Mouse (Mus musculus): Measurements from ENCODE around the gene Sdhaf2. TPM values are rescaled to one million over a fixed set of nuclear protein-coding genes. Genes with fewer than 3 reads are reported as not detected.

Gene Sdhaf2
- polyA plus RNA-seq, 1 experiment from 2014 or later = 55.3 TPM

DNA sequence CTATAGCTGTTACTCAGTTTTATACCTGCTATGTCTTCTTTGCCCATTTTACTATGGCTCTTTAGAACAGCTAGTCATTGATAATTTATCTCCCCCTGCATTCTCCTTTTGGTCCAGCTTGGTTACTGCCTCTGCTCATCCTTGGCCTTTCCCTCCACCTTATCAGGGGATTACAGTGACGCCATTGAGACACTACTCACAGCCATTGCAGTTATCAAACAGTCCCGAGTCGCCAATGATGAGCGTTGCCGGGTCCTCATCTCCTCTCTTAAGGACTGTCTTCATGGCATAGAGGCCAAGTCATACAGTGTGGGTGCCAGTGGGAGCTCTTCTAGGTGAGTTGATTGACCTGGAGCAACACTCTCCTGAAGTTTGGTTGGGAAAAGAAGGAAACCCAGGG lies 13.5 kb upstream of the Sdhaf2 start:
- Histone ChIP-seq H3K4me3 (replicated peaks) (no peak overlapping the region), H3K4me2 (no peak overlapping the region), H3K27me3 (replicated peaks) (no peaks in the 10 kb centered on the region), H3K27ac (no peak overlapping the region), H3K36me3 (peaks cover 61% of the 10 kb centered on the region), H3K9ac (no peak overlapping the region), H3K9me3 (no peaks in the 10 kb centered on the region), H3K4me1 (no peaks in the 10 kb centered on the region)
- no peak for ATAC-seq (ENCODE audit: insufficient read depth, low FRiP score, low read depth)
- WGBS = 91% methylated on average over 5 of the region's 5 CpGs

DNA sequence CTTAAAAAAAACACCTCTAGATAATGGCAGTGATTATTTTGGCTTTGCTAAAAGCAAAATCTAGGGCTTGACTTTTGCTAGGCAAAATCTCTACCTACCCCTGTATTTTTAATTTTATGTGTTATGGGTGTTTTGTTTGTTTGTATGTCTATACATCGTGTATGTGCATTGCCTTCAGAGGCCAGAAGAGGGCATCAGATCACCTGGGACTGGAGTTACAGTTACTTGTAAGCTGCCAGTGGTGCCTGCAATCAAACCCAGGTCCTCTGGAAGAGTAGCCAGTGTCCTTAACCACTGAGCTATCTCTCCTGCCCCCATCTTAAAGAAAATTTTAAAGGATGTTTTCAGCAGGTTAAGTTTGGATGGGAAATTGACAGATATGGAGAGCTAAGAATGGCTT lies 4.1 kb upstream of the Sdhaf2 start:
- no peaks in the 10 kb centered on the region for H3K9me3 ChIP-seq
- no peak overlapping the region for H3K4me2 ChIP-seq
- WGBS = 95% methylated on average over 1 of the region's 1 CpGs
- H3K36me3 ChIP-seq = peaks cover 37% of the 10 kb centered on the region
- no peaks in the 10 kb centered on the region for H3K27me3 ChIP-seq (replicated peaks)
- H3K27ac ChIP-seq = no peak overlapping the region
- no peak overlapping the region for H3K9ac ChIP-seq
- H3K4me1 ChIP-seq = peaks cover 15% of the 10 kb centered on the region
- ATAC-seq (ENCODE audit: insufficient read depth, low FRiP score, low read depth) = no peak
- H3K4me3 ChIP-seq (replicated peaks) = no peak overlapping the region

DNA sequence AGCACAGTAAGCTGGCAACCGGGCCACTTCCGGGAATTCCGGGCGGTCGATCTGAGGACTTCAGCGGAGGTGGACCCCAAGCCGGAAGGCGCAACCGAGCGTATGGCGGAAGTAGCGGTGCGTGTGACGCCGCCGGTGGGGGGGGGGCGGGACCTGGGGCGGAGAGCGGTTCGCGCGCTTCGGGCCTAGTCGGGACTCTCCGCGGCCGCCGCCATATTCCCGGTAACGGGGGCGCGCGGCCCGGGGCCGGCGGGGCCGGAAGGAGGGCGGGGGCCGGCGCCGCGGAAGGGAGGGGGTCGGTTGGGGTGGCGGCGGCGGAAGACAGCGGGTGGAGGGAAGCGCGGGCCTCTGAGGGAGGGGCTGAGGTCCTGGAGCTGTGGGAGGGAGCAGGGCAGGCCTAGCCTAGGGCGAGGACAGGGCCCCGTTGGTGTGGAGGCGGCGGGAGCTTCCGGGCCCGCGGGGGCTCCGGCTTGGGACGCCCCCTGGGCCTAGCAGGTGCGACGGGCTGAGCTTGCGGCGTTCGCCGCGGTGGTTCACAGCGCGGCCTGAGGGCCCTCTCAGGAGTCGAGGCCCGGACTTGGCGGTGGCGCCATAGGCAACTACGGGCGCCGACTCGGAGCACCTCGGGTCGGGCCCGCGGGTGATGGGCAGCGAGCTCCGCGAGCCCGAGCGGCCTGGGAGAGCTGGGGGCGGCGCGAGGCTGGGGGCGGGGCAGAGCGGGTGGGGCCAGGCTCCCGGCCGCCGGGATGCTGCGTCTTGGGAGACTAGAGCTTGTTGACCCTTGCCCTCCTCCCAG lies 638 bp downstream of the Sdhaf2 start, which contains the start of gene Cpsf7:
Cpsf7 (plus strand) TSS at position 161 of the 796 bp plus-strand sequence.
- under 1% methylated on average over 88 of the region's 93 CpGs for WGBS
- peak; percentile 92 for ATAC-seq (ENCODE audit: insufficient read depth, low FRiP score, low read depth)
- peak within 1 kb of the TSS; percentile 97 for H3K27ac ChIP-seq

DNA sequence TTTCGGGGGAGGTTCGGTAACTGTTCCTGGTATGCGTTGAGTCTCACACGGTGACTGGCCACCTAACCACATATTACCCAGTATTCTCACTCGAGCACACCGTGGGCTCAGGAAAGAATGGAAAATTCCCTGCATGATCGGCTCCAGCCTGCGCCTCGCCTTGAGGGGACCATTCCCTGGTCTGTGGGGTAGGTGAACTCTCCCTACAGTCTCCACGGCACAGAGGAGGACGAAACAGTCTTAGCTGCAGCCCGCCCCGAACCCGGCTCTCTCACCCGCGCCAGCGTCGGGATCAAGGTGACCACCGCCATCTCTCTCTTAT lies 1.2 kb downstream of the Sdhaf2 start:
- under 1% methylated on average over 19 of the region's 19 CpGs for WGBS

More for the DNA sequence above, 638 bp downstream of the Sdhaf2 start, which contains the start of gene Cpsf7:
- H3K27me3 ChIP-seq (replicated peaks) = no peaks in the 10 kb centered on the region
- H3K4me1 ChIP-seq = peaks cover 18% of the 10 kb centered on the region
- H3K36me3 ChIP-seq = peaks cover 10% of the 10 kb centered on the region
- H3K4me3 ChIP-seq (replicated peaks) = peak within 1 kb of the TSS; percentile 86
- peak within 1 kb of the TSS; percentile 82 for H3K9ac ChIP-seq
- H3K9me3 ChIP-seq = no peaks in the 10 kb centered on the region
- peak within 1 kb of the TSS; percentile 64 for H3K4me2 ChIP-seq

DNA sequence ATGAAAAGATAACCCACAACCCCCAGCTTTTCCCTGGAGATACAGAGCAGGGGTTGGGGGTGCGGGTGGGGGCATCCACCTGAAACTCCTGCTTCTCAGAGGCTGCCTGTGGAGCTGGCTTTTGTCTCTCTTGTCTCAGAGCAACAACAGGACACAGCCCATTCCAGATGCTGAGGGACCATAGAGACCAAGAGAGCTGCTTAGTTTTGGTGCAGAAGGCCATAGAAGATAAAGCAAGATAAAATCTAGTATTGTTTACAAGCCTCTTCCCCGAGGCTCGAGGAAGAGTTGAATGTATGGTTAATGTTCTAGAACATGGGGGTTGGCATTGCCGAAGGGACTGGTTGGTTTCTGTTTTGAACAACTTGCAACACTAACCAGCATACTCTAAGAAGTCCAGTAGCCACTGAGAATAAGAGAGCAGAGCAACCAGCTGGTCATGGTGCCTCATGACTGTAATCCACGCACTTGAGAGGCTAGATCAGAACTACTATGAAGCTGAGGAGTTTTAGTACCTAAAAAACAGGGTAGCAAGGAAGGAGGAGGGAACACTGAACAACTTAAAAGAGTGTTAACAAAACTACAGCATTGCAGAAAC lies 2.4 kb downstream of the Sdhaf2 start:
- 70% methylated on average over 5 of the region's 5 CpGs for WGBS
- ATAC-seq (ENCODE audit: insufficient read depth, low FRiP score, low read depth) = no peak
- Histone ChIP-seq H3K27ac (no peak overlapping the region), H3K36me3 (peaks cover 6% of the 10 kb centered on the region; the same call in 1 of the 2 replicates), H3K9me3 (no peaks in the 10 kb centered on the region), H3K27me3 (replicated peaks) (no peaks in the 10 kb centered on the region), H3K9ac (no peak overlapping the region), H3K4me3 (replicated peaks) (no peak overlapping the region), H3K4me2 (peak overlapping the region; percentile 64; the same call in 1 of the 2 replicates), H3K4me1 (peaks cover 18% of the 10 kb centered on the region)

More for the DNA sequence above, 1.2 kb downstream of the Sdhaf2 start:
- Histone ChIP-seq H3K27ac (peak overlapping the region; percentile 97), H3K4me1 (peaks cover 18% of the 10 kb centered on the region), H3K27me3 (replicated peaks) (no peaks in the 10 kb centered on the region), H3K36me3 (peaks cover 6% of the 10 kb centered on the region; the same call in 1 of the 2 replicates), H3K4me3 (replicated peaks) (peak overlapping the region; percentile 86), H3K4me2 (peak overlapping the region; percentile 64), H3K9me3 (no peaks in the 10 kb centered on the region), H3K9ac (peak overlapping the region; percentile 52)
- ATAC-seq (ENCODE audit: insufficient read depth, low FRiP score, low read depth) = no peak

DNA sequence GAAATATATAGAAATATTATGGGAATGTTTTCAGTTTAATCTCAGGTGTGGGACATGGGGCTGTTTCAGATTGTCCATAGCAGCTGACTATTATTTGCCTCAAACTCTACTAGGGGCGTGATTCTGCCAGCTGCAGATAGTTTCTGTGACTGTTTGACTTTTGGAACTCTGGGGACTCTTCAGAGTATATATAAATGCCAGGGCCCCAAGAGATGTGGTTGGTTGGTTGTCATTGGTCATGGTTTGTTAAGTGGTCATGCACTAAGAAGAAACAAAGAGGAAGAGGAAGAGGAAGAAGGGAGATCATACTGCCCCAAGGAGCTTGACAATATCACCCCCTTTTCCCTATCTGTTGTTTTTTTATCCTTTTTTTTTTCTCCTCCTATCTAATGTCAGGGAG lies 4.0 kb downstream of the Sdhaf2 start:
- WGBS = 73% methylated on average over 1 of the region's 1 CpGs
- no peak overlapping the region for H3K4me3 ChIP-seq (replicated peaks)
- peaks cover 3% of the 10 kb centered on the region for H3K36me3 ChIP-seq
- no peak overlapping the region for H3K9ac ChIP-seq
- peaks cover 14% of the 10 kb centered on the region for H3K4me1 ChIP-seq
- H3K9me3 ChIP-seq = no peaks in the 10 kb centered on the region
- no peak overlapping the region for H3K4me2 ChIP-seq
- ATAC-seq (ENCODE audit: insufficient read depth, low FRiP score, low read depth) = no peak
- no peaks in the 10 kb centered on the region for H3K27me3 ChIP-seq (replicated peaks)
- H3K27ac ChIP-seq = no peak overlapping the region

DNA sequence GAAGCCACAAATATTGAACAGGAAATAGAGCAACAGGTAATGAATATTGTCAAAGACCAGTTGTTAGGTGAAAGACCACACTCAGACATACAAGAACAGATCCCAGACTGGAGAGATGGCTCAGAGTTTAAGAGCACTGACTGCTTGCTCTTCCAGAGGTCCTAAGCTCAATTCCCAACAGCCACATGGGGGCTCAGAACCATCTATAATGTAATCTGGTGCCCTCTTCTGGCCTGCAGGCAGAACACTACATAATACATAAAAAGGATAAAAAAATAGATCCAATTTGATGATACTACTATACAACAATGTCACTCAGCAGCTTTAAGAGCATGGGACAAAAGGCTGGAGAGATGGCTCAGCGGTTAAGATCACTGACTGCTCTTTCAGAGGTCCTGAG lies 5.6 kb downstream of the Sdhaf2 start:
- WGBS = 56% methylated on average over 1 of the region's 1 CpGs
- H3K27ac ChIP-seq = no peak overlapping the region
- H3K27me3 ChIP-seq (replicated peaks) = no peaks in the 10 kb centered on the region
- H3K4me1 ChIP-seq = peaks cover 4% of the 10 kb centered on the region; the same call in 1 of the 2 replicates
- no peak overlapping the region for H3K4me3 ChIP-seq (replicated peaks)
- no peaks in the 10 kb centered on the region for H3K9me3 ChIP-seq
- no peak for ATAC-seq (ENCODE audit: insufficient read depth, low FRiP score, low read depth)
- H3K9ac ChIP-seq = no peak overlapping the region
- H3K36me3 ChIP-seq = peaks cover 11% of the 10 kb centered on the region
- no peak overlapping the region for H3K4me2 ChIP-seq

DNA sequence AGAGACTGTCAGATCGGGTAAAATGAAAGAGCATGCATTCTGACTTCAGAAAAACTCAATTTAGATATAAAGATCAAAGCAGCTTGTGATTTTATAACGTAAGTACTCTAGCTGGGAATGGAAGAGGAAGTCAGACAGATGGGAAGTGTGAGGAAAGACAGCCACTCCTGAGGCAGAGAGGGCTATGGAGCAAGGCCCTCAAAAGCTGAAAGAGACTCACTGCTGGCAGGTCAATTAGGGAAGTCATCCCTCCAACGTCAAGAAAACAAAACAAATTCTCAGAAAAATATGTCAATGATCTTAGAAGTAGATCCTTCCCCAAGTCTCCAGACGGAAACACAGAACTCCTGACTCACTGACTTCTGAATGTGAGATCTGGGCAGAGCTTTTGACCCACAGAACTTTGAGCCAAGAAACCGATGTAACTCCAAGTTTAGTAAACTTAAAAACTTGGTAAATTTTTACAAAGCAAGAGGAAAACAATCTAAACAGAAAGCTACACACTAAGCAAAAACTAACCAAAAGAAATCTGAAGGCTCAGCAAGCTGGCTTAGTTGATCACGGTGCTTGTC lies 15.1 kb downstream of the Sdhaf2 start:
- no peak overlapping the region for H3K9ac ChIP-seq
- no peaks in the 10 kb centered on the region for H3K4me1 ChIP-seq
- WGBS = 70% methylated on average over 6 of the region's 6 CpGs
- peaks cover 10% of the 10 kb centered on the region; the same call in 1 of the 2 replicates for H3K36me3 ChIP-seq
- no peak overlapping the region for H3K27ac ChIP-seq
- H3K9me3 ChIP-seq = no peaks in the 10 kb centered on the region
- no peaks in the 10 kb centered on the region for H3K27me3 ChIP-seq (replicated peaks)
- ATAC-seq (ENCODE audit: insufficient read depth, low FRiP score, low read depth) = no peak
- no peak overlapping the region for H3K4me3 ChIP-seq (replicated peaks)
- no peak overlapping the region for H3K4me2 ChIP-seq

DNA sequence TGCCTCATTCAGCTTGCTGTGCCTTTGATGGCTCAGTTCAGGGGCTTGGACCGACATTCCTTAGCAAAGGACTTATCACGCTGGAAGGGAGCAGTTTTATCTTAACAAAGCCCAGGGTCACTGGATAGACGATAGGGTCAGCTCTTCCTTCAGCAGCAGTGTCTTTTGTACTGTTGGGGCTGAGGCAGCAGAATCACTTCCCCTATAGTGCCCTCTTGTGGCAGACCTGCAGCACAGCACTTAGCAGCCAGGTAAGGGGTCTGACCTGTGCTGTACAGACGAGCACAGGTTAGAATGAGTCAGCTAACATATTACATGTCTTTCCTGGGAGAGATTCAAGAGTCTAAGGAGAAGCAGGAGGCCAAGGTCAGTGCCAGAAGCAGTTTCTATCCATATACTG lies 23.4 kb downstream of the Sdhaf2 start:
- Histone ChIP-seq H3K27me3 (replicated peaks) (no peaks in the 10 kb centered on the region), H3K4me2 (no peak overlapping the region), H3K36me3 (peaks cover 15% of the 10 kb centered on the region), H3K9me3 (no peaks in the 10 kb centered on the region), H3K4me1 (no peaks in the 10 kb centered on the region), H3K4me3 (replicated peaks) (no peak overlapping the region), H3K27ac (no peak overlapping the region), H3K9ac (no peak overlapping the region)
- WGBS = 3% methylated on average over 4 of the region's 4 CpGs
- ATAC-seq (ENCODE audit: insufficient read depth, low FRiP score, low read depth) = peak; percentile 53; the same call in 1 of the 2 replicates

DNA sequence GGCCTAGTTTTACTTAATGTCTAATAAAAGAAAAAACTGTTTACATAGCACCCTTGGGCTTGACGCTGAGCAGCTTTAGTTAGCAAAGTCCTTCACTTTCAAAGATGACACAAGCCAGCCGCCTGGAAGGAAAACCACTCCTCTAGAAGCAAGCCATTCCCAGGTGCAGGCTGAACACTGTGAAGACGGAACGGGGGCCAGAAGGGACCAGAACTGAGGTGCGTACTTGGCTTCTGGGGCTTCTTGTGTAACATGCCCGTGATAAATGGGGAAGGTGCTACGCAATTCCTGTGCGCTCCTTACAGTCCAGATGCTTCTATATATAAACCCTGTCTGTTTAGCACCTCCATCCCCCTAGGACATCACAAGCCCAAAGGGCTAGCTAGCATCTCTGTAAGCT lies 25.4 kb downstream of the Sdhaf2 start:
- Histone ChIP-seq H3K9ac (no peak overlapping the region), H3K27me3 (replicated peaks) (no peaks in the 10 kb centered on the region), H3K27ac (peak overlapping the region; percentile 14; the same call in 1 of the 2 replicates), H3K36me3 (peaks cover 13% of the 10 kb centered on the region; the same call in 1 of the 2 replicates), H3K4me2 (no peak overlapping the region), H3K9me3 (no peaks in the 10 kb centered on the region), H3K4me3 (replicated peaks) (no peak overlapping the region), H3K4me1 (no peaks in the 10 kb centered on the region)
- WGBS = 61% methylated on average over 8 of the region's 8 CpGs
- ATAC-seq (ENCODE audit: insufficient read depth, low FRiP score, low read depth) = no peak

DNA sequence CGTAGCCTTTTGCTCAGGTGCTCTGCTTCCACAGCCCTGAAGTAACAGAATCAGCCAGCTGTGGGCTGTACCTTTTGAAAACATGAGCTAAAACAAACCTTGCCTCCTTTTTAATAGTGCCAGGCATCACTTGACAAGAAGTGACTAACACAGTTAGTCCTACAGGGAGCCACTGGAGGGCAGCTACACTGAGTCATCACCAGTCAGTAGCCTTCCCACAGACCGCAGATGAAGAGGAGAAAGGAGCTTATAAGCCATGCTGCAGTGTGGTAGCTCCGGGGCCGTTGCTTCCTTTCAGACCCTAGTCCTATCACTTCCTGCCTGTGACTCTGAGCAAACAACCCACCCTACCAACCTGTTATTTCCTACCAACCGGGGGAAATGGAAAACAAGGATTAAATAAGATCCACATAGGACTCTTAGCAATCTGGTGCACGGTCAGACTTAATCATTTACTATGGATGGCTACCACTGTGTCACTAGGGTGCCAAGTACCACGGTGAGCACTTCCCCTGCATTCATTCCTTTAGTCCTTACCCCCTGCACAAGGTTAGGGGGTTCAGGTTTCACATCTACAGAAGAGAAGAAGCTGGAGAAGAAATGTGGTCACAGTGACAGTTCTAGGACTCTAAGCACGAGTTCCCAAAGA lies 28.3 kb downstream of the Sdhaf2 start:
- H3K9ac ChIP-seq = no peak overlapping the region
- ATAC-seq (ENCODE audit: insufficient read depth, low FRiP score, low read depth) = no peak
- H3K27ac ChIP-seq = no peak overlapping the region
- WGBS = 48% methylated on average over 8 of the region's 8 CpGs
- H3K27me3 ChIP-seq (replicated peaks) = no peaks in the 10 kb centered on the region
- H3K36me3 ChIP-seq = peaks cover 13% of the 10 kb centered on the region; the same call in 1 of the 2 replicates
- H3K4me1 ChIP-seq = no peaks in the 10 kb centered on the region
- no peak overlapping the region for H3K4me3 ChIP-seq (replicated peaks)
- H3K9me3 ChIP-seq = no peaks in the 10 kb centered on the region
- H3K4me2 ChIP-seq = no peak overlapping the region

Data from stomach, embryonic 15.5 days (tissue).